Comparison of ENCODE assay signal across 20 mouse cellular contexts in the genomic region with DNA sequence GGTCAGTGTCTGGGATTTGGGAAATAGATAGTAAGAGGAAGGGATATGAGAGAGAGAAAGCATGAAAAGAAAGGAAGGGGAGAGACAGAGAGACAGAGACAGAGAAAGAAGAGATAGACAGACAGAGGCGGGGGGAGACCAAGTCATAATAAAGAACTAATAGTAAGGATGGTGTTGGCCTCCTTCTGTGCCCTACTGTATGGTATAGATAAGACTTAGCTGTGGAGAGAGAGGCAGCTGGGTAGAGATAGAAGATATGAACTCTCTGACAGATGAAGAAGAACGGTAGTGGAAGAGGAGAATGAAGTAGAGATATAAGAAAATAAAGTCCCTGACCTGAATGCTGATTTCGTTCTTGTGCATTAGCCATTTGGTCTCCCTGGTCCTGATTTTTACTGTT.
DNase-seq lines count a peak whose midpoint lies in the region; ATAC-seq and TF ChIP-seq lines count a peak whose summit lies in the region.
"Had no signal": no experiment of that assay in that cellular context is flagged by ENCODE, and none has a peak within 500 bp of the region (broad histone marks: within the 10 kb centered on the region; RNA-seq: fewer than 3 reads in every experiment).

No protein-coding gene starts in this region.

- H3K9me3 ChIP-seq in stomach, embryonic 15.5 days = no peaks in the 10 kb centered on the region
- H3K9me3 ChIP-seq in stomach, postnatal 0 days (ENCODE audit: control insufficient read depth, low read length) = no peaks in the 10 kb centered on the region
- no peaks in the 10 kb centered on the region for H3K9me3 ChIP-seq in liver, embryonic 14.5 days (ENCODE audit: control insufficient read depth, low read length)
- H3K9me3 ChIP-seq: embryonic facial prominence, embryonic 13.5 days; forebrain, embryonic 12.5 days; hindbrain, embryonic 13.5 days had no signal

- no peak overlapping the region for H3K4me3 ChIP-seq in stomach, embryonic 15.5 days (replicated peaks)
- no peak overlapping the region for H3K4me3 ChIP-seq in stomach, postnatal 0 days (ENCODE audit: low read depth, low read length)
- no peak overlapping the region for H3K4me3 ChIP-seq in liver, embryonic 14.5 days (ENCODE audit: insufficient read depth in 1 of 2, low read depth in 2 of 2, low read length in 2 of 2)
- H3K4me3 ChIP-seq: embryonic facial prominence, embryonic 13.5 days; forebrain, embryonic 12.5 days; heart, adult 2 months; hindbrain, embryonic 13.5 days had no signal

- no peak overlapping the region for H3K4me2 ChIP-seq in stomach, embryonic 15.5 days
- no peak overlapping the region for H3K4me2 ChIP-seq in stomach, postnatal 0 days (replicated peaks; ENCODE audit: low read depth)
- peak overlapping the region; percentile 41 for H3K4me2 ChIP-seq in liver, embryonic 14.5 days (ENCODE audit: low read depth)
- H3K4me2 ChIP-seq: embryonic facial prominence, embryonic 13.5 days; forebrain, embryonic 12.5 days; hindbrain, embryonic 13.5 days had no signal

- no peak for DNase-seq in stomach, postnatal 0 days (ENCODE audit: low spot score)
- peak; percentile 31 for DNase-seq in c-Kit-positive CD71-positive TER-119-negative erythroid progenitor cells, embryonic 14.5 days (ENCODE audit: low read depth)
- peak; percentile 25 to 34 (median 30) for DNase-seq in liver, embryonic 14.5 days (ENCODE audit: low read depth in 3 of 3, low spot score in 3 of 3)
- no peak for DNase-seq in neural tube, embryonic 10.5 days (ENCODE audit: extremely low spot score, low spot score)
- no peak for DNase-seq in T-cell, adult 2 months (ENCODE audit: low spot score)
- DNase-seq in gastrocnemius, postnatal 4 days (ENCODE audit: low spot score in 2 of 2) = no peak
- DNase-seq: adrenal gland, adult 2 months; adrenal gland, postnatal 25 days; cerebellum, adult 18-20 months; cerebellum, adult 9-11 months; cerebellum, postnatal 36 days; gastrocnemius, postnatal 10 days; heart, adult 2 months; heart, postnatal 10 days had no signal

- H3K27me3 ChIP-seq in stomach, embryonic 15.5 days (replicated peaks) = no peaks in the 10 kb centered on the region
- no peaks in the 10 kb centered on the region for H3K27me3 ChIP-seq in stomach, postnatal 0 days (ENCODE audit: control insufficient read depth, insufficient read depth, low read length)
- no peaks in the 10 kb centered on the region for H3K27me3 ChIP-seq in liver, embryonic 14.5 days (ENCODE audit: control insufficient read depth, insufficient read depth, low read length)
- H3K27me3 ChIP-seq: embryonic facial prominence, embryonic 13.5 days; forebrain, embryonic 12.5 days; hindbrain, embryonic 13.5 days had no signal

- 80% methylated on average over 3 of the region's 3 CpGs for WGBS in stomach, embryonic 15.5 days
- 84% methylated on average over 3 of the region's 3 CpGs for WGBS in stomach, postnatal 0 days
- 20% methylated on average over 3 of the region's 3 CpGs for WGBS in liver, embryonic 14.5 days (ENCODE audit: insufficient replicate concordance)

- H3K9ac ChIP-seq in stomach, embryonic 15.5 days = no peak overlapping the region
- no peak overlapping the region for H3K9ac ChIP-seq in stomach, postnatal 0 days (ENCODE audit: low read length)
- no peak overlapping the region for H3K9ac ChIP-seq in liver, embryonic 14.5 days (replicated peaks)
- H3K9ac ChIP-seq: embryonic facial prominence, embryonic 13.5 days; forebrain, embryonic 12.5 days; hindbrain, embryonic 13.5 days had no signal

- no peak overlapping the region for H3K27ac ChIP-seq in stomach, embryonic 15.5 days
- H3K27ac ChIP-seq in stomach, postnatal 0 days (replicated peaks) = no peak overlapping the region
- peak overlapping the region; percentile 44 for H3K27ac ChIP-seq in liver, embryonic 14.5 days
- H3K27ac ChIP-seq: embryonic facial prominence, embryonic 13.5 days; forebrain, embryonic 12.5 days; heart, adult 2 months; hindbrain, embryonic 13.5 days; hindbrain, postnatal 0 days had no signal

- no peak for TF ChIP-seq EP300 in stomach, postnatal 0 days (optimal IDR thresholded peaks at IDR 0.05)
- peak; percentile 86 for TF ChIP-seq EP300 in liver, embryonic 14.5 days (IDR thresholded peaks at IDR 0.05; ENCODE audit: low read depth)

- H3K4me1 ChIP-seq in stomach, embryonic 15.5 days = no peaks in the 10 kb centered on the region
- no peaks in the 10 kb centered on the region for H3K4me1 ChIP-seq in stomach, postnatal 0 days (replicated peaks; ENCODE audit: control insufficient read depth, insufficient read depth)
- peaks cover 6% of the 10 kb centered on the region in 2 experiments; a peak in 3 of 4 replicates for H3K4me1 ChIP-seq in liver, embryonic 14.5 days (replicated peaks; ENCODE audit: control insufficient read depth in 2 of 2, insufficient read depth in 2 of 2, low read length in 1 of 2)
- H3K4me1 ChIP-seq: embryonic facial prominence, embryonic 13.5 days; forebrain, embryonic 12.5 days; hindbrain, embryonic 13.5 days had no signal

- H3K36me3 ChIP-seq in stomach, embryonic 15.5 days = no peaks in the 10 kb centered on the region
- H3K36me3 ChIP-seq in stomach, postnatal 0 days (ENCODE audit: control insufficient read depth, insufficient read depth, low read length) = no peaks in the 10 kb centered on the region
- no peaks in the 10 kb centered on the region for H3K36me3 ChIP-seq in liver, embryonic 14.5 days (replicated peaks; ENCODE audit: control insufficient read depth, insufficient read depth, low read depth)
- H3K36me3 ChIP-seq: embryonic facial prominence, embryonic 13.5 days; forebrain, embryonic 12.5 days; hindbrain, embryonic 13.5 days had no signal

- peak; percentile 79; the same call in 1 of the 2 replicates for ATAC-seq in stomach, embryonic 15.5 days (ENCODE audit: insufficient read depth, low FRiP score, low read depth)
- ATAC-seq in stomach, postnatal 0 days (ENCODE audit: low FRiP score, low TSS enrichment) = no peak
- ATAC-seq in liver, embryonic 14.5 days (ENCODE audit: insufficient read depth) = peak; percentile 100
- ATAC-seq: forebrain, embryonic 16.5 days; hindbrain, postnatal 0 days had no signal

- no peak for TF ChIP-seq CTCF in stomach, postnatal 0 days (IDR thresholded peaks at IDR 0.05; ENCODE audit: low read depth)
- no peak for TF ChIP-seq CTCF in liver, embryonic 14.5 days (IDR thresholded peaks at IDR 0.05; ENCODE audit: low read depth)

Comparison
In these comparisons a context has a peak if more than half of its experiments do, and no peak if none do; other contexts are left out.
1. DNase-seq: peak in c-Kit-positive CD71-positive TER-119-negative erythroid progenitor cells, embryonic 14.5 days (single experiment) and liver, embryonic 14.5 days (3 of 3); none in stomach, postnatal 0 days (single experiment), neural tube, embryonic 10.5 days (single experiment), T-cell, adult 2 months (single experiment) and gastrocnemius, postnatal 4 days (0 of 2).